Mouse (Mus musculus) bone marrow, adult 2 months (tissue): ENCODE results near the gene Spata2.

ENCODE experiments used
- CTCF ChIP-seq: fragments of 200-500 bp; IDR thresholded peaks from 2 replicates; pipeline ENCODE4 v1.5.1; 2011; ENCODE audit warnings: low read length, control low read depth; ENCODE audit not compliant: control insufficient read depth, insufficient read depth
- POLR2A ChIP-seq: fragments of 200-500 bp; IDR thresholded peaks from 2 replicates; pipeline ENCODE4 v1.6.1; 2011; ENCODE audit warnings: low read depth, mild to moderate bottlenecking, control low read depth, low read length, borderline replicate concordance; ENCODE audit not compliant: control insufficient read depth

DNA sequence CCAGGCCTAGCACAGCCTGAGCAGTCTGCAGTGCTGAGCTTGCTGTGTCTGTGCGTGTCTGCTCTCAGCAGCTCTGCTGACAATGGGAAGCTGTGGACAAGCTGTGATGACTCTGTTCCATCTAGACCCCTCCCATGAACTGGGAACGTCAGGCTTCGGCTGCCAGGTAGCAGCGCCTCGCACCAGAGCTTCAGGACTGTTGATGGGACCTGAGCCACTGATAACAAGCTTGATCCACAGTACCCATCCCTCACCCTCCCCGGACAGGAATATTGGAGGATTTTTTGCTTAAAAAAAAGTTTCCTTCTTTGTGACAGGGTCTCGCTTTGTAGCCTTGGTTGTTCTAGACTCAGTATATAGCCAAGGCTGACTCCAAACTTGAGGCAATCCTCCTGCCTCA, 45.5 kb downstream of the Spata2 start:
- TF ChIP-seq CTCF = no peak
- no peak for TF ChIP-seq POLR2A
